Mouse (Mus musculus): ENCODE data around the gene Ambn.
A peak's percentile ranks its signal among the peaks of the same experiment; 100 is the strongest.

Ambn gene

GRCm38 (mm10) chr5:88455691-88456090 lies at the start of gene Ambn:
Ambn (plus strand) TSS chr5:88455991.
- DNase-seq, result no peak

- no peak for DNase-seq
Measured at GRCm38 (mm10) chr5:88420319-88421065, 35.3 kb upstream of the Ambn start.

- peak; percentile 31 for DNase-seq
Measured at GRCm38 (mm10) chr5:88424892-88425291, 30.9 kb upstream of the Ambn start.

- DNase-seq, result no peak
Measured at GRCm38 (mm10) chr5:88426753-88427152, 29.0 kb upstream of the Ambn start.

- DNase-seq, result no peak
Measured at GRCm38 (mm10) chr5:88467471-88467870, 11.7 kb downstream of the Ambn start.

- no peak for DNase-seq
Measured at GRCm38 (mm10) chr5:88468807-88469704, 13.3 kb downstream of the Ambn start.

GRCm38 (mm10) chr5:88487675-88488074 lies 31.9 kb downstream of the Ambn start, which contains the start of gene Enam:
Enam (plus strand) TSS chr5:88487975.
- DNase-seq, result no peak

- DNase-seq, result no peak
Measured at GRCm38 (mm10) chr5:88489004-88489403, 33.2 kb downstream of the Ambn start.

GRCm38 (mm10) chr5:88491111-88491510 lies 35.3 kb downstream of the Ambn start:
- no peak for DNase-seq

GRCm38 (mm10) chr5:88499781-88500180 lies 44.0 kb downstream of the Ambn start:
- no peak for DNase-seq

GRCm38 (mm10) chr5:88508555-88508954 lies 52.8 kb downstream of the Ambn start:
- DNase-seq, result no peak

GRCm38 (mm10) chr5:88508990-88509389 lies 53.2 kb downstream of the Ambn start:
- DNase-seq, result no peak

All from right cerebral cortex, adult 18-20 months (tissue).